Mouse (Mus musculus): ENCODE data around the gene Padi1.

- no peak for TF ChIP-seq MYOG (IDR thresholded peaks at IDR 0.05; ENCODE audit: control insufficient read depth, extremely low read depth, insufficient read length)
- no peak for TF ChIP-seq USF1 (IDR thresholded peaks at IDR 0.05; ENCODE audit: low read depth)
Observed at GRCm38 (mm10) chr4:140871376-140871775, 25.8 kb upstream of the Padi1 start.

All from C2C12 (cell line).